Mouse (Mus musculus): ENCODE measurements around the gene Ivd. TPM values are rescaled to one million over a fixed set of nuclear protein-coding genes. Genes with fewer than 3 reads are reported as not detected.

Ivd gene
- polyA plus RNA-seq, 1 experiment = 3.2 TPM

GRCm38 (mm10) chr2:118897392-118897791 lies 35.6 kb downstream of the Ivd start:
- peak overlapping the region; percentile 92 for H3K4me3 ChIP-seq (replicated peaks)
- H3K4me1 ChIP-seq = peaks cover 60% of the 10 kb centered on the region
- H3K36me3 ChIP-seq (replicated peaks; ENCODE audit: low read length) = no peaks in the 10 kb centered on the region
- peaks cover 89% of the 10 kb centered on the region for H3K27me3 ChIP-seq (replicated peaks)
- no peak for TF ChIP-seq FLI1 (IDR thresholded peaks at IDR 0.05; ENCODE audit: low read length)
- no peak for TF ChIP-seq GATA1 (IDR thresholded peaks at IDR 0.05; ENCODE audit: borderline replicate concordance, low read length)
- no peaks in the 10 kb centered on the region for H3K9me3 ChIP-seq

- TF ChIP-seq FLI1 (IDR thresholded peaks at IDR 0.05; ENCODE audit: low read length) (no peak), GATA1 (IDR thresholded peaks at IDR 0.05; ENCODE audit: borderline replicate concordance, low read length) (no peak)
- no peaks in the 10 kb centered on the region for H3K9me3 ChIP-seq
- H3K4me1 ChIP-seq = peaks cover 64% of the 10 kb centered on the region
- no peaks in the 10 kb centered on the region for H3K36me3 ChIP-seq (replicated peaks; ENCODE audit: low read length)
- H3K27me3 ChIP-seq (replicated peaks) = peaks cover 92% of the 10 kb centered on the region
- H3K4me3 ChIP-seq (replicated peaks) = peak overlapping the region; percentile 81
Measured at GRCm38 (mm10) chr2:118897808-118898207, 36.1 kb downstream of the Ivd start.

GRCm38 (mm10) chr2:118898771-118899170 lies 37.0 kb downstream of the Ivd start:
- peaks cover 92% of the 10 kb centered on the region for H3K27me3 ChIP-seq (replicated peaks)

DNA sequence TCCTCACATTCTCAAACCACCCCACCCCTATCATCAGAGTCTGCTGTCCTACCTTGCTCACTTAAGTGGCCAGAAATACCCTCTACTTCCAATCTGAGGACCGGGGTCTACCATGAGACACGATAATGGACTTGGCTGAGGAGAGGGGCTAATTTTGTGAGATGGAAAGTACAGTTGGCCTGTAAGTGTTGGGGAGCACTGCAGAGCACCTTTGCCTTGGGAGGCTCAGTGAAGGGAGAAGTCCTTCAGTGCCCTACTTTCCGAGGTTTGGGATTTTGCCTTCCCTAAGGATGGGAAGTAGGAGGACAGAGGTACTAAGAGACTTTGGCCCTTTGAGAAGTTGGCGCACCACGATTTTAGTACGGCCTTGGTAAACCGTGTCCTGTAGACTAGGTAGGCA lies 37.6 kb downstream of the Ivd start:
- TF ChIP-seq GATA1 (IDR thresholded peaks at IDR 0.05; ENCODE audit: borderline replicate concordance, low read length) = no peak
- TF ChIP-seq FLI1 (IDR thresholded peaks at IDR 0.05; ENCODE audit: low read length) = no peak
- Histone ChIP-seq H3K36me3 (replicated peaks; ENCODE audit: low read length) (no peaks in the 10 kb centered on the region), H3K4me1 (peaks cover 76% of the 10 kb centered on the region), H3K9me3 (no peaks in the 10 kb centered on the region), H3K27me3 (replicated peaks) (peaks cover 92% of the 10 kb centered on the region), H3K4me3 (replicated peaks) (peak overlapping the region; percentile 38)

More at GRCm38 (mm10) chr2:118898771-118899170, 37.0 kb downstream of the Ivd start:
- Histone ChIP-seq H3K36me3 (replicated peaks; ENCODE audit: low read length) (no peaks in the 10 kb centered on the region), H3K9me3 (no peaks in the 10 kb centered on the region), H3K4me3 (replicated peaks) (no peak overlapping the region), H3K4me1 (peaks cover 70% of the 10 kb centered on the region)
- no peak for TF ChIP-seq FLI1 (IDR thresholded peaks at IDR 0.05; ENCODE audit: low read length)

DNA sequence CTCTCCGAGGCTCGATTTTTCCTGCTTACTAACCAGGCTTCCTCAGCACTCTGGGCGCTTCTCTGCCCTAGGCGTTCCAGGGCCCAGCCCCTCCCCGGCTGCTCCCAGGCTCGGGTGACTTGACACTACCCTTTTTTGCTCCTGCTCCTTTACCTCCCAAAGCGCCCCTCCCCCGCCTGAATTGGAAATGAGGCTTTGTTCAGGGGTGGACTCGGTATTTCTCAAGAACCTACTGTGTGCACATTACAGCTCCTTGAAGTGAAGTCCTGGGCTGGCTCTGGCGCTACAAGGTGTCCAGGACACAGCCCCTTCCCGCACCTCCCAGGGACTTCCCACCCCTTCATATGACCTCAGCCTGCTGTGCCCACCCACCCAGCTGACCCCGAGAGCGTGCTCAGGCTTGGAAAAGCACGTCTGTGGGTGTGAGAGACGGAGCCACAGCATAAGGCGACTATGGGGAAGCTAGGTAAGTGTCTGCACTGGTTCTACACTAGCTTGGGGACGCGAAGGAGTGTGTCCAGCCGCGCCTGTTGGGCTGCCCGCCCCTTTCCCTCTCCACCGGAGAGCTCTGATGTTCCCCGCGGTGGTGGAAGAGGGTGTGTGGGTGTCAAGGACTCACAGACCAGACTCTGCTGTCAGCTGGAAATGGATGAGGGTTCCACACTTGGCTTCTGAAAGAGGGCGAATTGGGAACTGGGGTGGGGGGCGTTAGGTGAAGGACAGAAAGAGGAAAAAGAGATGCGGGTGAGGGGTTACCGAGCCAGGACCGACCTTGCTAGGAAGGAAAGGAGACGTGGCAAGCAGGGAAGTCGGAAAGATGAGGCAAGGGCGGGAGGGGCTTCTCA lies 38.4 kb downstream of the Ivd start, which contains the start of gene Bahd1:
Bahd1 (plus strand) TSS at position 397 of the 845 bp plus-strand sequence.
- H3K4me1 ChIP-seq = peaks cover 82% of the 10 kb centered on the region
- peaks cover 92% of the 10 kb centered on the region for H3K27me3 ChIP-seq (replicated peaks)
- H3K9me3 ChIP-seq = no peaks in the 10 kb centered on the region

GRCm38 (mm10) chr2:118900826-118901140 lies 39.0 kb downstream of the Ivd start:
- no peaks in the 10 kb centered on the region for H3K36me3 ChIP-seq (replicated peaks; ENCODE audit: low read length)
- no peak for TF ChIP-seq FLI1 (IDR thresholded peaks at IDR 0.05; ENCODE audit: low read length)
- no peak for TF ChIP-seq GATA1 (IDR thresholded peaks at IDR 0.05; ENCODE audit: borderline replicate concordance, low read length)
- H3K9me3 ChIP-seq = no peaks in the 10 kb centered on the region
- H3K27me3 ChIP-seq (replicated peaks) = peaks cover 88% of the 10 kb centered on the region
- H3K4me1 ChIP-seq = peaks cover 85% of the 10 kb centered on the region
- H3K4me3 ChIP-seq (replicated peaks) = peak overlapping the region; percentile 95

More for the DNA sequence above, 38.4 kb downstream of the Ivd start, which contains the start of gene Bahd1:
- no peak for TF ChIP-seq FLI1 (IDR thresholded peaks at IDR 0.05; ENCODE audit: low read length)
- no peak for TF ChIP-seq GATA1 (IDR thresholded peaks at IDR 0.05; ENCODE audit: borderline replicate concordance, low read length)
- no peaks in the 10 kb centered on the region for H3K36me3 ChIP-seq (replicated peaks; ENCODE audit: low read length)
- H3K4me3 ChIP-seq (replicated peaks) = peak within 1 kb of the TSS; percentile 95

DNA sequence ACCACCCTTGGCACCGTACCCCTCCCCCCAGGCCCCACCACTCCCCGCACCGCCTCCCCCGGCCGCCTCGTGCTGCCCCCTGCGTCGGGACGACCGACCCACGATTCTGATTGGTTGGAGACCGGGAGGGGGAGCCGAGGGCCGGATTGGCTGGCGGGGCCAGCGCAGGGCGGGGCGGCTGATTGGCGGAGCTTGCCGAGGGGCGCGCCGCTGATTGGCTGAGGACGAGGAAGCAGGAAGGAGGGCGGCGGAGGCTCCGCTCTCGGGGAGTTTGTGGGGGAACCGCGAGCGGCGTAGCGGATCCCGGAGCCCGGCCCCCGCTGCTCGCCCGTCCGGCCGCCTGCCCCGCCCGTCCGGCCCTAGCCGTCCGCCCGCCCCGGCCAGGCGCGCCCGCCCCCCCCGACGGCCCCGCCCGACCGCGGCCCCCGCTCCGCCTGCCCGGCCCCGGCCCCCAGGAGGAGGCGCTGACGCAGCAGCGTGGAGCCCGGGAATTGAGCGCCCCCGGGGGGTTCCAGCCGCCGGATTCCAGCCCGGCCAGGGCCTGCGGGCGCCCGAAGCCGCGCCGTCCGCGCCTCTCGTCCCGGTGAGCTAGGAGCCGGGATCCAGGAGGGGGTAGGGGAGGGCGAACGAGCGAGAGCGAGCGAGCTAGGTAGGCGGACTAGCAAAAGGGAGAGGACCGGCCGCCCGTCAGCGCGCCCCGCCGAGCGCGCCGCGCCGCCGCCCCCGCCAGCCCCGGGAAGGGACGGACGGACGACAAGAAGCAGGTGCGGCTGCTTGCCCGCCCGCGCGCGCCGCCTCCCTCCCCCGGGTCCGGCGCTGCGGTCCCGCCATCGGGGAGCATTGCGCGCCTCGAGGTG lies 39.6 kb downstream of the Ivd start:
- no peaks in the 10 kb centered on the region for H3K9me3 ChIP-seq
- TF ChIP-seq FLI1 (IDR thresholded peaks at IDR 0.05; ENCODE audit: low read length) = no peak
- no peak for TF ChIP-seq GATA1 (IDR thresholded peaks at IDR 0.05; ENCODE audit: borderline replicate concordance, low read length)
- no peaks in the 10 kb centered on the region for H3K36me3 ChIP-seq (replicated peaks; ENCODE audit: low read length)
- peak overlapping the region; percentile 95 for H3K4me3 ChIP-seq (replicated peaks)
- H3K4me1 ChIP-seq = peaks cover 83% of the 10 kb centered on the region
- peaks cover 86% of the 10 kb centered on the region for H3K27me3 ChIP-seq (replicated peaks)

DNA sequence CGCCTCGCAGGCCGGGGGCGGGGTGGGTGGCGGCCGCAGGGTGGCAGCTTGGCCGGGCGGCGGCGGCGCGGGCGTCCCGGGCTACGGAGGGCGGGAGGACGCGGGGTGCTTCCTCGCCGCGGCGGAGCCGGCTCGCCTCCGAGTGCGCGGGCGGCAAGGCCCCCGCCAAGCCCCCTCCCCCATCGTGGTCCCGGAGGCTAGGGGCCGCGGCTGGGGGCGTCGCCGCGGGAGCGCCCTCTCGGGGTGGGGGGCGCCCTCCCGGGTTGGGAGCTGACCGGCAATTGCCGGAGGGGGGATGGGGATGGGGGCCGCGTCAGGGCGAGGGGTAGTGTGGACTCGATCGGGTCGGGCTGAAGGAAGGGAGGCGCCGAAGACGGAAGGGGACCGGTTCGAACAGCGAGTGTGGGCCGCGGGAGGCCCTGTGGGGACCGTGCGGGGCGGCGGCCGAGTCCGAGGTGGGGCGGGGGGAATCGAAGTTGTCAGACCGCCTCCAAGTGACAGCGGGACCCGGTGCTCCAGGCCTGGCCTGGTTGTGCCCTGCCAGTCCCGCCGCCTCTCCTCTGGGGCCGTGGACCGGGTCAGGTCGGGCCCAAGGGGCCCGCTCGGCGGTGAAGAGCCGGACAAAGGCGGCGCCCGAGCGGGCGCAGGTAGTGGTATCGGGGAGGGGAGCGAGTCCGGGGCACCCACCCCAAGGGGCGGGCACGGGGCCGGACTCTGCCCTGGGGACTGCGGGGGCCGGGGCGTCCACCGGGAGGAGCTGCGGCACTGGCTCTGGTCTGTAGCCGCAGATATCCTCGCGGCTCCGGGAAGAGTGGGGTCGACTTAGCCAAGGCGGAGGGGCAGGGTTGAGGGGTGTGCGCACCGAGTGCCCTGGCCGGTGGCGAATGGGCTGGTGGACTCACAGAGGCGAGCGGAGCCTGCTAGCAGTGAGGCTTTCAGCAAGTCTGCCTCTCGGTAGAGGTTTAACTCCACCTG lies 40.6 kb downstream of the Ivd start:
- Histone ChIP-seq H3K9me3 (no peaks in the 10 kb centered on the region), H3K27me3 (replicated peaks) (peaks cover 79% of the 10 kb centered on the region), H3K4me3 (replicated peaks) (peak overlapping the region; percentile 95), H3K4me1 (peaks cover 74% of the 10 kb centered on the region), H3K36me3 (replicated peaks; ENCODE audit: low read length) (no peaks in the 10 kb centered on the region)
- TF ChIP-seq FLI1 (IDR thresholded peaks at IDR 0.05; ENCODE audit: low read length) (no peak), GATA1 (IDR thresholded peaks at IDR 0.05; ENCODE audit: borderline replicate concordance, low read length) (no peak)

DNA sequence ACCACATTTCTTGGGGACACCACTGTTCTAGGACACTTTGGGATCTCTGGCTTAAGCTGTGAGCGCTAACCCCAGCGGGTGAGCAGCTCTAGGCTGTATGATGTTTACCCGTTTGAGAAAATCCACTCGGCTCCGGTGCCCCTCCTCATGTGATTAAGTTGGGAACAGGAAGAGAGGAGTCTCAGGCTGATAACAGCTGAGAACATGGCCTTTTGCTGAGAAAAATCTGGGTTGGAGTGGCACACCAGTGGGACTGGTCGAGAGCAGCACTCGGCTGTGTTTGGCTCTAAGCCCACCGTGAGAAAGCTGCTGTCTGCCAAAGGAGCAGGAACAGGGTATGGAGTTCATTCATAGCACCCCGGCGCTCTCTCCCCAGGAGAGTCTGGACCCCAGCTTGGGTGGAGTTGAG lies 41.6 kb downstream of the Ivd start:
- TF ChIP-seq FLI1 (IDR thresholded peaks at IDR 0.05; ENCODE audit: low read length) (no peak), GATA1 (IDR thresholded peaks at IDR 0.05; ENCODE audit: borderline replicate concordance, low read length) (no peak)
- H3K4me1 ChIP-seq = peaks cover 64% of the 10 kb centered on the region
- H3K4me3 ChIP-seq (replicated peaks) = peak overlapping the region; percentile 53
- peaks cover 69% of the 10 kb centered on the region for H3K27me3 ChIP-seq (replicated peaks)
- no peaks in the 10 kb centered on the region for H3K9me3 ChIP-seq
- no peaks in the 10 kb centered on the region for H3K36me3 ChIP-seq (replicated peaks; ENCODE audit: low read length)

Data from megakaryocyte, embryonic 14.5 days (primary cell).